Mouse (Mus musculus): ENCODE measurements around the gene Adh1. TPM values are rescaled to one million over a fixed set of nuclear protein-coding genes. Genes with fewer than 3 reads are reported as not detected.

The Adh1 gene
- polyA plus RNA-seq, 1 experiment from 2014 or later, result 27.4 TPM

DNA sequence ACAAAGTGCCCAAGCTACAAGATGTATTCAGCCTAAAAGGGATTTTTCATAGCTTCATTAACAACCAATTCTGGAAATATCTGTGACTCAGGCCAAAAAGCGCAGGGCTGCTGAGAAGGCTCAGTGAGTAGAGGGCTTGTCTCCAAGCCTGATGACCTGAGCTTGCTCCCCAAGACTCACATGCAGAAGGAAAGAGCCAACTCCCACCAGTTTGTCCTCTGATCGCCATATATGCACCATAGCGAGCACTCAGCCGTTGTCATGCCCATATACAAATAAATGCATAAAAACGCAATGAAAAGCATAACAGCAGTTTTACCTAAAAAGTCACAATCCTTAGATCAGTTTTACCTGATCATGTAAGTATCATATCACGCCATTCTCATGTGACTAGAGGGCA, 34.3 kb upstream of the Adh1 start:
- Histone ChIP-seq H3K4me3 (no peak overlapping the region), H3K27me3 (no peaks in the 10 kb centered on the region), H3K4me1 (replicated peaks) (no peaks in the 10 kb centered on the region), H3K9ac (no peak overlapping the region), H3K9me3 (replicated peaks) (no peaks in the 10 kb centered on the region), H3K27ac (no peak overlapping the region), H3K36me3 (no peaks in the 10 kb centered on the region), H3K4me2 (no peak overlapping the region)
- 88% methylated on average over 6 of the region's 6 CpGs for WGBS
- no peak for ATAC-seq (replicated peaks; ENCODE audit: insufficient number of reproducible peaks, insufficient read depth, low FRiP score, low read depth)

DNA sequence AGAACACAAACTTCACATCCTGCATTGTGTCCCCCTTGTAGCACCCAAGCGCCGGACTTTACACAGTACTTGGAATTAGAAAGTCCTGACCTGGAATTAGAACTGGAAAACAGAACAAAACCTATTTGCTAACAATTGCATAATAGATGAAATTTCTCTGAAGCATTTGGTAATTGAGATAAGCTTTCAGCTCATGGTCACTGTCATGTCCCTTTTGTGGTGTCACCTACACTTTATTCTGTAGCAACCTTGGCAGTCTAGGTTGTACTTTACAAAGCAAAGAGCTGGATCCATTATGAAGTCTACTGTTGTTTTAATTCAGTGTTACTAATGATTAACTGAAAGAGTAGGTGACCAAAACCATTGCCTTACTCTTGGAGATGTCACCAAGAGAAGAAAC, 33.7 kb upstream of the Adh1 start:
- Histone ChIP-seq H3K27ac (no peak overlapping the region), H3K36me3 (no peaks in the 10 kb centered on the region), H3K9ac (no peak overlapping the region), H3K4me3 (no peak overlapping the region), H3K4me1 (replicated peaks) (no peaks in the 10 kb centered on the region), H3K9me3 (replicated peaks) (no peaks in the 10 kb centered on the region), H3K4me2 (no peak overlapping the region), H3K27me3 (no peaks in the 10 kb centered on the region)
- ATAC-seq (replicated peaks; ENCODE audit: insufficient number of reproducible peaks, insufficient read depth, low FRiP score, low read depth), result no peak
- 90% methylated on average over 2 of the region's 2 CpGs for WGBS

GRCm38 (mm10) chr3:138227782-138228181, 33.0 kb upstream of the Adh1 start:
- Histone ChIP-seq H3K27me3 (no peaks in the 10 kb centered on the region), H3K9ac (no peak overlapping the region), H3K4me3 (no peak overlapping the region), H3K27ac (no peak overlapping the region), H3K9me3 (replicated peaks) (no peaks in the 10 kb centered on the region), H3K4me2 (no peak overlapping the region), H3K36me3 (no peaks in the 10 kb centered on the region), H3K4me1 (replicated peaks) (no peaks in the 10 kb centered on the region)
- no peak for ATAC-seq (replicated peaks; ENCODE audit: insufficient number of reproducible peaks, insufficient read depth, low FRiP score, low read depth)
- WGBS, result 88% methylated on average over 8 of the region's 8 CpGs

DNA sequence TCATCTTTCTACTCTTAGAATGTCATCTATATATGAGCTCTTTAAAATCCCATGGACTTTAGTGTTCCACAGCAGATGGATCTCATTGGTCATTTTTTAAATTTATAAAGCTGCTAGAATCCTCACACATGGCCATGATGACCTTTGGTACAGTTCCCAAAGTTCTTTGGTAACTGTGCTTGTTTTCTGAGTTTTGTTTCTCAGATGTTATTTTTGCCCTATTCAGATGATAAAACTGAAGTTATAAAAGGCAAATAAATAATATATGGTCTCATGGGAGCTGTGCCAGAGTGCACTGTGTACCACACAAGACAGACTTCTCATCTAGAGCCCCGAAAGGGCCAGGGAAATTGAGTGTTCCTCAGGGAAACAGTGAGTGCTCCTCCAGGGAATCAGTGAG, 31.3 kb upstream of the Adh1 start:
- no peak for ATAC-seq (replicated peaks; ENCODE audit: insufficient number of reproducible peaks, insufficient read depth, low FRiP score, low read depth)
- H3K4me3 ChIP-seq, result no peak overlapping the region
- no peak overlapping the region for H3K9ac ChIP-seq
- no peaks in the 10 kb centered on the region for H3K27me3 ChIP-seq
- H3K27ac ChIP-seq, result no peak overlapping the region
- 79% methylated on average over 1 of the region's 1 CpGs for WGBS
- no peak overlapping the region for H3K4me2 ChIP-seq
- H3K9me3 ChIP-seq (replicated peaks), result no peaks in the 10 kb centered on the region
- H3K36me3 ChIP-seq, result no peaks in the 10 kb centered on the region
- no peaks in the 10 kb centered on the region for H3K4me1 ChIP-seq (replicated peaks)

- H3K4me3 ChIP-seq, result no peak overlapping the region
- no peaks in the 10 kb centered on the region for H3K36me3 ChIP-seq
- no peak overlapping the region for H3K9ac ChIP-seq
- H3K4me1 ChIP-seq (replicated peaks), result no peaks in the 10 kb centered on the region
- H3K9me3 ChIP-seq (replicated peaks), result no peaks in the 10 kb centered on the region
- no peak for ATAC-seq (replicated peaks; ENCODE audit: insufficient number of reproducible peaks, insufficient read depth, low FRiP score, low read depth)
- no peaks in the 10 kb centered on the region for H3K27me3 ChIP-seq
- H3K4me2 ChIP-seq, result no peak overlapping the region
- no peak overlapping the region for H3K27ac ChIP-seq
- WGBS, result 74% methylated on average over 3 of the region's 3 CpGs
These were observed 30.5 kb upstream of the Adh1 start for GRCm38 (mm10) chr3:138230266-138230665.

DNA sequence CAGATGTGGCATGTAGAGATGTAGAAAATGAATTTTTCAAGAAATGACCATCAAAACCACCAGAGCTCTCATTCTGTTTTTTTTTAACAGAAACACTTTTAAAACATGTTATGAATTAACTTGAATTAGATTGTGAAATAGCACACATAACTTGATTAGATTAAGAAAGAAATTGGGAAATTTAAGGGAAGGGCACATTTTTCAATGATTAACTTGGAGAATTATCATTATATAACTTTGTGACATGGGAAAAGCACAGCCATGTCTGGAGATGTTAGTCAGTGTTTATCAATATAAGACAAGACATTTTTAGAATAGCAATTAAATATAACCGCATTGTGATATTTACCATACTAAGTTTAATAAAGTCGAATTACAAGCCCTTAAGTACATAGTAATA, 29.3 kb upstream of the Adh1 start:
- H3K27me3 ChIP-seq, result no peaks in the 10 kb centered on the region
- H3K9me3 ChIP-seq (replicated peaks), result no peaks in the 10 kb centered on the region
- no peaks in the 10 kb centered on the region for H3K4me1 ChIP-seq (replicated peaks)
- H3K27ac ChIP-seq, result no peak overlapping the region
- no peak for ATAC-seq (replicated peaks; ENCODE audit: insufficient number of reproducible peaks, insufficient read depth, low FRiP score, low read depth)
- no peak overlapping the region for H3K4me3 ChIP-seq
- H3K9ac ChIP-seq, result no peak overlapping the region
- no peaks in the 10 kb centered on the region for H3K36me3 ChIP-seq
- H3K4me2 ChIP-seq, result no peak overlapping the region
- WGBS, result 77% methylated on average over 2 of the region's 2 CpGs

- Histone ChIP-seq H3K4me2 (no peak overlapping the region), H3K4me1 (replicated peaks) (no peaks in the 10 kb centered on the region), H3K27me3 (no peaks in the 10 kb centered on the region), H3K4me3 (no peak overlapping the region), H3K27ac (no peak overlapping the region), H3K9ac (no peak overlapping the region), H3K9me3 (replicated peaks) (no peaks in the 10 kb centered on the region), H3K36me3 (no peaks in the 10 kb centered on the region)
- 74% methylated on average over 11 of the region's 11 CpGs for WGBS
- ATAC-seq (replicated peaks; ENCODE audit: insufficient number of reproducible peaks, insufficient read depth, low FRiP score, low read depth), result no peak
These were observed 24.1 kb upstream of the Adh1 start for GRCm38 (mm10) chr3:138236546-138237163.

DNA sequence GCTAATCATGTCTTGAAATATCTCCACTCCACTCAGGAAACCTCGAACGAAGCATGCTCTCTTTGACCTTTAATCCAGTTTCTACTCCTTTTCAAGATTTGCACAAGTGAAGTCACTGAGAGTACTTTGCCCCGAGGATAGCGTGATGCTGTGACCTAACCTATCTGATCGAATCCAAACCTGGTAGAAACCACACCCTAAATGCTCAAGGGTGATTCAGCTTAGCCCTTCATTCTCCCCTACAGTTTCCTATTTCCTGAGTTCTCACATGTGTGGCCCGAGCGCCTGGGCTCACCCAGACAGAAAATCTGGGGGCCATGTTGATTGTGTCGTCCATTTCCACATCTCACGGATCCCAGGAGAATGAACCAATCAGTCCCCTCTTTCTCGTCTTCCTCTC, 22.7 kb upstream of the Adh1 start:
- 63% methylated on average over 10 of the region's 10 CpGs for WGBS
- no peak overlapping the region for H3K27ac ChIP-seq
- no peak overlapping the region for H3K4me3 ChIP-seq
- no peaks in the 10 kb centered on the region for H3K27me3 ChIP-seq
- H3K4me1 ChIP-seq (replicated peaks), result no peaks in the 10 kb centered on the region
- no peaks in the 10 kb centered on the region for H3K36me3 ChIP-seq
- no peak overlapping the region for H3K4me2 ChIP-seq
- no peak for ATAC-seq (replicated peaks; ENCODE audit: insufficient number of reproducible peaks, insufficient read depth, low FRiP score, low read depth)
- H3K9ac ChIP-seq, result no peak overlapping the region
- H3K9me3 ChIP-seq (replicated peaks), result no peaks in the 10 kb centered on the region

DNA sequence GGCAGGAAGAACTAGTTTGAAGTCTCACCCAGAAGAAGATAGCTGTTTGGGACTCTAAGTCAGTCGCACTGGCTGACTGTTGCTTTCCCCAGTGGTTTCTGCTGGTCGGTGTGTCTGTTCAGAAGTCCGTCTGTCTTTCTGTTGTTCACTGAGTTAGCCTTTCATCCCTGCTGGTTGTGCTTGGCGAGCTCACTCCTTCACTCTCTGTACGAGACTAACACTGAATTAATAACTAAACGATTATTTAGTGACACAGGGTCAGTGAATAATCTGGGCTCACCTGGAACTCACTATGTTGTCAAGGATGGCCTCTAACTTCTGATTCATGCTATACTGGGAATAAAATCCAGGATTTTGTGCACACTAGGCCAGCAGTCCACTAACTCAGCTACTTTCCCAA, 21.3 kb upstream of the Adh1 start:
- no peaks in the 10 kb centered on the region for H3K27me3 ChIP-seq
- no peaks in the 10 kb centered on the region for H3K9me3 ChIP-seq (replicated peaks)
- H3K36me3 ChIP-seq, result no peaks in the 10 kb centered on the region
- H3K27ac ChIP-seq, result no peak overlapping the region
- no peak overlapping the region for H3K4me3 ChIP-seq
- H3K4me2 ChIP-seq, result no peak overlapping the region
- 84% methylated on average over 6 of the region's 6 CpGs for WGBS
- no peak for ATAC-seq (replicated peaks; ENCODE audit: insufficient number of reproducible peaks, insufficient read depth, low FRiP score, low read depth)
- no peaks in the 10 kb centered on the region for H3K4me1 ChIP-seq (replicated peaks)
- H3K9ac ChIP-seq, result no peak overlapping the region

DNA sequence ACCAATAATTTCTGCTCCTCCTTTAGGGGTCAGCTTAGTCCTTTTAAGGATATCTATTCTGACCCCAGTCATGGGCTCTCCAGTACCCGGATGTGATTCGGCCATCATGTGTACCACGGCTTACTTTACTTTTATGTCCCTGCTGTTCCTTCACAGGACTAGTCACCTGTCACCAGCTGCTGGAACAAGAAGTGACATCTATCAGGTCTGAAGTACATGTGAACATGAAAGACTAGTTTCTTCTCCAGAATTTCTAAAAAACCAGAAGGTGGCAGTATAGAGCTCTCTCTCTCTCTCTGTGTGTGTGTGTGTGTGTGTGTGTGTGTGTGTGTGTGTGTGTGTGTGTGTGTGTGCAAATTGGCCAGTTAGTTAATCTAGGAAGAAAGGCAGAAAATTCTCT, 20.4 kb upstream of the Adh1 start:
- 73% methylated on average over 3 of the region's 3 CpGs for WGBS
- H3K27me3 ChIP-seq, result no peaks in the 10 kb centered on the region
- ATAC-seq (replicated peaks; ENCODE audit: insufficient number of reproducible peaks, insufficient read depth, low FRiP score, low read depth), result no peak

DNA sequence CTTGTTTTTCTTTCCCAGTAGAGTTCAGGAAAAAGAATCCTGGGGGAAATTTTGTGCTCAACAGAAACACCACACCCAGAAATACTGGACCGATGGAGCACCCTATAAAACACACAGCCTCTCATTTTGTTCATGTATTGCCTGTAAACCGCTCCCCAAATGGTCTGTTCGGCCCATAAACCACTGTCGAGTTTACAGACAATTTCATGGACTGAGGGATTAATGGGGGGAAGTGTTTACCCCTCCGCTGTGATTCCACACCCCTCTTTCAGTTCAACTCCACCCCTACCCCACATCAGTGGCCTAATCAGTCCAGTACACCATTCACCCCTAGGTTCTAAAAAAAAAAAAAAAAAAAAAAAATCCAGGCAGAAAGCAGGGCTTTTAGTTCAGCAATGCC, 19.8 kb upstream of the Adh1 start:
- no peak overlapping the region for H3K4me2 ChIP-seq

More for the DNA sequence above, 20.4 kb upstream of the Adh1 start:
- H3K9me3 ChIP-seq (replicated peaks), result no peaks in the 10 kb centered on the region
- no peak overlapping the region for H3K27ac ChIP-seq
- H3K36me3 ChIP-seq, result no peaks in the 10 kb centered on the region
- no peak overlapping the region for H3K9ac ChIP-seq
- no peaks in the 10 kb centered on the region for H3K4me1 ChIP-seq (replicated peaks)
- no peak overlapping the region for H3K4me3 ChIP-seq
- H3K4me2 ChIP-seq, result no peak overlapping the region

GRCm38 (mm10) chr3:138241371-138241770, 19.4 kb upstream of the Adh1 start:
- Histone ChIP-seq H3K4me2 (no peak overlapping the region), H3K4me3 (no peak overlapping the region), H3K27me3 (no peaks in the 10 kb centered on the region), H3K9me3 (replicated peaks) (no peaks in the 10 kb centered on the region), H3K9ac (no peak overlapping the region), H3K27ac (no peak overlapping the region), H3K36me3 (no peaks in the 10 kb centered on the region), H3K4me1 (replicated peaks) (no peaks in the 10 kb centered on the region)
- 43% methylated on average over 6 of the region's 6 CpGs for WGBS
- no peak for ATAC-seq (replicated peaks; ENCODE audit: insufficient number of reproducible peaks, insufficient read depth, low FRiP score, low read depth)

More for the DNA sequence above, 19.8 kb upstream of the Adh1 start:
- Histone ChIP-seq H3K9me3 (replicated peaks) (no peaks in the 10 kb centered on the region), H3K4me3 (no peak overlapping the region), H3K4me1 (replicated peaks) (no peaks in the 10 kb centered on the region), H3K36me3 (no peaks in the 10 kb centered on the region), H3K27ac (no peak overlapping the region), H3K27me3 (no peaks in the 10 kb centered on the region), H3K9ac (no peak overlapping the region)
- ATAC-seq (replicated peaks; ENCODE audit: insufficient number of reproducible peaks, insufficient read depth, low FRiP score, low read depth), result no peak
- 78% methylated on average over 5 of the region's 5 CpGs for WGBS
